Mouse (Mus musculus): ENCODE measurements around the gene Setd1a. TPM values are rescaled to one million over a fixed set of nuclear protein-coding genes. Genes with fewer than 3 reads are reported as not detected.
"Not testable (repeated sequence)": the region's sequence is repeated elsewhere in the genome, so short reads cannot be mapped to it uniquely, and the experiment has no call there.

Gene Setd1a
- total RNA-seq, 2 experiments from 2014 or later = 41.1 to 44.7 TPM

DNA sequence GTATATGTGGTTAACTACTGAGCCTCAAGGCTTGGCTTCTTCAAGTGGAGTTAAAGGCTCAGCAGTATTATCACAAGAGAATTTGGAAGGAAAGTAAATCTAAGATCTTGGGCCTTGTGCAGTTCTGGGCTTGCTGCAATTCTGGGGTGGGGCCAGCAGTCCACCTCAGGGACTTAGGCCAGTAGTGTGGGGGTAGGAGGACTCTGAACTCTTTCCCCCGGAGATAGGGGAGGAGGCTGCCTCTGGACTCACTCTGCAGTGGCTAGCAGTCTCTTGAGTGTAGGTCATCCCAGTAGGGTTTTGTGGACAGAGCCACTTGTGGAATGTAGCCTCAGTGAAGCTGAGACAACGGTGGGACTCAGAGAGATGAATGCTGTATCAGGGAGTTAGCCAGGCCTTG, 10.7 kb upstream of the Setd1a start:
- DNase-seq (ENCODE audit: low spot score in 2 of 2) = no peak

GRCm38 (mm10) chr7:127766851-127767609, 9.4 kb upstream of the Setd1a start:
- DNase-seq (ENCODE audit: low spot score in 2 of 2) = no peak

GRCm38 (mm10) chr7:127767671-127768345, 8.7 kb upstream of the Setd1a start:
- DNase-seq (ENCODE audit: low spot score in 2 of 2) = no peak

DNA sequence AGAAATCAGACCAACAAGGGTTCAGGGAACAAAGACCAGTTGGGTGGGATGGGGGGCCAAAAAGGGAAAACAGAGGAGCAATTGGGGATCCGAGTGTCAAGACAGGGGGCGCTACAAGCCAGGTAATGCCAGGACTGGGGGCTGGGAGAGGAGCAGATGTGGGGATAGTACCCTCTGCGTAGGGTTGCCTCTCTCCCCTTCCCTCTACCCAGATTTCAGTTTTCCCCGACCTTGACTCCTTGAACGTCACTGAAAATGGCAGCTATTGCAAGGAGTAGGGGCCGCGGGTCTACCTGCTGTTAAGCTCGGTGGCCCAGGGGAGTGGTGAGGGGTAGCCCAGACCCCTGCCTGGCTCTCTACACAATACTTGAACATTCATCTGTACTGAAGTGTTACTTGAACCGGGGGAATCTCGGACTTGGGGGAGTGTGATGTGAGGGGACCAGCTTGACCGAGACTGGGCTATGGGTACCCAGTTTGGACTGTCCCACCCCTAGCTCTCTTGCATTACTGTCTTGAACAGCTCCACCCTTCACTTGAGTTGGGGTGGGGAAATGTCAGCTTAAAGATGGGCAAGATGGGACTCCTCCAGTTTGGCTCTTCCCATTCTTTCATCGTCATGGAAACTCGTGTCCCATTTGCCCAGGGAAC, 8.0 kb upstream of the Setd1a start:
- DNase-seq (ENCODE audit: low spot score in 2 of 2) = no peak

DNA sequence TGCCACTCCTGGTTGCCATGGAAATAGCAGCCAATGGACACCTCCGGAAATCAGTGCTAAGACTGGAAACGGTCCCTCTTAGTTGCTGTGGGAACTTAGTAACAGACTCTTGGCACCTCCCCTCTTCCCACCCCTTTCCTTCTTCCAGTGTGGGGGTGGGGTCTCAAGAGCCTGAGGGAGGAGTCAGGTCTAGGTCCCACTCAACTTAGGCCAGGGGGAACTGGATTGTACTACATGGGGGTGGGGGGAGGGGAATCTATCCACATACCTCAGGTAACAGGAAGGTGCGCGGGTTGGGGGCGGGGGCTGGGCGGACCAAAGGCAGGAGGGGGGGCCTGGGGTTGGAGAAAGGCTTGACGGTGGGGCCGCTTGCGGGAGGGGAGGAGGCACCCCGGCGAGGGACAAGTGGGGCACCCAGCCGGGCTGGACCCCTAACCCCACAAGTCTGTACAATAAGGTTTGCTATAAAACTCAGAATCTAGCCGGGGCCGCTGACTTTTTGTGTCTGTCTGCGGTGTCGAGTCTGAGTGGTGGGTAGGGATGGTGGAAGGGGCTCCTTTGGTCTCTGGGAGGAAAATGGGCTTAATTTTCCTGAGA, 7.4 kb upstream of the Setd1a start:
- DNase-seq (ENCODE audit: low spot score in 2 of 2) = peak; percentile 94 to 96

DNA sequence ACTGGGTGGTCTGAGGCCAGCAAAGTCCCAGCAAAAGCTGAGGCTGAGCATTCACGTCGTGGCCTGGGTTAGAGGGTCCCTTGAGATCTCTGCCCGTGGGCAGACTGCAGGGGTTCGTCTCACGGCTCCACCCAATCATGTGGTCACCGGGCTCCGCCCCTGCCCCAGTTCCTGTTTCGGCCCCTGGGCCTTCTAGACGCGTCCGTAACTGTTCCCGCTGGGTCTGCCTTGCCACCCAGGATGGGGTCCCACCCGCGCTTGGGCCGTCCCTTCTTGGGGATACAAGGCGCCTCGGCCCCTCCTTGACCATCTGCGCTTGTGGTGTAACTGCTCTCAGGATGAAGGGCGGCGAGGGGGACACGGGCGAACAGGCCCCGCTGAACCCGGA, 6.8 kb upstream of the Setd1a start, which contains the start of gene Orai3:
Gene Orai3 (plus strand): TSS at position 165 of the 388 bp plus-strand sequence.
- peak; percentile 77 to 83 for DNase-seq (ENCODE audit: low spot score in 2 of 2)

DNA sequence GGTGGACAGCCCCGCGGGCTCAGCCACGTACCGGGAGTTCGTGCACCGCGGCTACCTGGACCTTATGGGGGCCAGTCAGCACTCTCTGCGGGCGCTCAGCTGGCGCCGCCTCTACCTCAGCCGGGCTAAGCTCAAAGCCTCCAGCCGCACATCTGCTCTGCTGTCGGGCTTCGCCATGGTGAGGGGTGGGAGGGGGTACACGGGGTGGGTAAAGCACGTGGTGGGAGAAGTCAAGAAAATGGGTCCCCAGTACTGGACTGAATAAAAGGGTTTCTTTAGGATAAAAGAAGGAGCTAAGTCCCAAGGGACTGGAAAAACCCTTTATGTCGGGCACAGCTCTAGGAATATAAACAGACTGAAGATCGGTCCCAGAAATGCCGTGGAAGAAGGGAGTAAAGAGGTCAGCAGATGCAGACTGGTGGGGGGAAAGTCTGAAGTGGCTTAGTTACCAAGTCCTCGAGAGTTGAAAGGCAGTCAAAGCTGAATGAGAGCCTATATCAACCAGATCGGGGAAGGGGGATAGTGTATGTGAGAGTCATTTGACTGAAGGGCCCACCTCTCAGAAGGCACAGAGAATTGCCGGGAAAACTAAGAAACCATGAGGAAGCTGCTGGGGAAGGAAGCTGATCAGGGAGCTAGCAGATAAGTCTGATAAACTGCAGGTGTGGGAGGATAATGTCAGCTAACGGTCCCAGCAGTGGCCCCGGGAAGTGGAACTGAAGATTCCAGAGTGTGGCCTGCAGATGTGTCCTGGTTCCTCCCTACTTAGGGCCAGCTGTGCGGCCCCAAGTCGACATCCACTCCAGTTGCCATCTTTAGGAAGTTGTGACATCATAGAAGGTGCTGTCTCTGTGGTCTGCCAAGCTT, 6.2 kb upstream of the Setd1a start:
- DNase-seq (ENCODE audit: low spot score in 2 of 2) = no peak

- DNase-seq (ENCODE audit: low spot score in 2 of 2) = peak in 1 of 2 experiments; percentile 67
Observed at GRCm38 (mm10) chr7:127771262-127771661, 5.2 kb upstream of the Setd1a start.

DNA sequence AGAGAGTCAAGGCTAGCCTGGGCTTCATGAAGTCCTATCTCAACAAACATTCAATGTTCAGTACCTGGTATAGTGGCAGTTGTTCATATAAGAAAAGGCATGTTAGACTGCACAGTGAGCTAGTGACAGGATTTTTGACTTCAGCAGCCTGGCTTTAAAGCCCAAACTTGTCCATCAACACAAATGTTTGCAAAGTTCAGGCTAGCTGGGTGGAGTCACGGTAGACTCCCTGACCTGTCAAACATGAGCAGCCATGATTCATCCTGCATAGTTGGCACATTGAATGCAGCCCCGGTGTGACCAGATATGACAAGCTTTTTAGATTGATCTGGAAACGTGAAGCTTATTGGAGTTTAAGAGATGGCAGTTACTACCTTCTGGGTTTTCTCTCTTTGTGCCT, 4.4 kb upstream of the Setd1a start:
- no peak for DNase-seq (ENCODE audit: low spot score in 2 of 2)

DNA sequence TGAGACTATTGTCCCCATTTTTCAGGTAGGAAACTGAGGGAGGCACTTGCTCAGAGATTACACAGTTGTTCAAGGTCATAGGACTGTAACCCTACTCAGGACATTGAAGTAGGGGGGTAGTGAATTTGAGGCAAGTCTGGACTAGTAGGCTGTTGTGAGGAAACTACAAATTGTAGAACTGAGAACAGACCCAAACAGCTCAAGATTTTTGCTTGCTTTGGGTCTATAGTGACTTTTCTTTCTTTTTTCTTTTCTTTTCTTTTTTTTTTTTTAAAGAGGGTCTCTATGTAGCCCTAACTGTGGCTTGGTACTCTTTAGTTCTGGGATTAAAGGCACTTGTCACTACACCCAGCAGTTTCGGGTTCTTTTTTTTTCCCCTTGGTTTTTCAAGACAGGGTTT, 3.9 kb upstream of the Setd1a start:
- DNase-seq (ENCODE audit: low spot score in 2 of 2) = no peak

GRCm38 (mm10) chr7:127773664-127774384, 2.6 kb upstream of the Setd1a start:
- DNase-seq (ENCODE audit: low spot score in 2 of 2) = peak; percentile 59 to 66

DNA sequence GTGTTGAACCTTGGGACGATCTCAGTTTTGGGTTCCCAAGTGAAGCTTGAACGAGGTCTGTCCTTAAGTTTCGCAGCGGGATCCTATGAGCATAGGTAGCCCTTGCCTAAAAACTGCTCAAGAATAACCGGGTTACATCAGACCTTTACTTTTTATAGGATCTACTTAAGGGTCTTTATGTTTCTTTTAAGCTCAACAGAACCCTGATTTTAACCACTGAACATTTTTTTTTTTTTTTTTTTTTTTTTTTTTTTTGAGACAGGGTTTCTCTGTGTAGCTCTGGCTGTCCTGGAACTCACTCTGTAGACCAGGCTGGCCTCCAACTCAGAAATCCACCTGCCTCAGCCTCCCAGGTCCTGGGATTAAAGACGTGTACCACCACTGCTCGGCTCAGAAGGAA, 633 bp upstream of the Setd1a start:
- DNase-seq (ENCODE audit: low spot score in 2 of 2) = not testable (repeated sequence)

GRCm38 (mm10) chr7:127776878-127777473, 506 bp downstream of the Setd1a start:
- DNase-seq (ENCODE audit: low spot score in 2 of 2) = peak; percentile 96

DNA sequence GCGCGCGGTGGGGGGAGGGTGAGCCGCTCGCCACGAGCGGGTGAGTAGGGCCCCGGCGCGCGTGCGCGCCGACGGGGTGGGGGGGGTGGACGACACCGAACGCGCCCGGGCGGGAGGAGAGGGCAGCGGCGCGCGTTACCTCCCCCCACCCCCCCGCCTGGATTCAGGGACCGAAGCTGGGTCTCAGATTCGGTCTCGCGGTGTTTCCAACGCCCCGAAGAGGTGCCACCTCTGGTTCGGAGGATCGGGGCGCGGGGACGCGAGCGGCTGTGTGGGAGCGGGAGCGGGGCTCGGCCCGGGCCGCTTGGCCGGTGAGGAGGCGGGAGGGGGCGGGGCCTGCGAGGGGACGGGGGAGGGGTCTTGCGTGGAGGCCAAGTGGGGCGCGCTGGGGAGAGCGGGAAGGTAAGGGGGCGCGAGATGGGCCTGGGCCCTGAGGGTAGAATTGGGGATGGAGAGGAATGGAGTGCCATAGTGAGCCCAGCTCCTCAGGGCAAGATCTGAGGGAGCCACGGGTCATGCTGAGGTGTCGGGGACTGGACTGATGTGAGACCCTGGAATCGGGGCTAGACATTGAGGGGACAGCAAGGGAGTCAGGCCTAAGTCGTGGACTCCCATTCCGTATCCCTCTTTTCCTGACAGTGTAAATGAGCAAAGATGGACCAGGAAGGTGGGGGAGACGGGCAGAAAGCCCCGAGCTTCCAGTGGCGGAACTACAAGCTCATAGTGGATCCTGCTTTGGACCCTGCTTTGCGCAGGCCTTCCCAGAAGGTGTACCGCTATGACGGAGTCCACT, 1.2 kb downstream of the Setd1a start:
- peak in 1 of 2 experiments; percentile 30 for DNase-seq (ENCODE audit: low spot score in 2 of 2)

- DNase-seq (ENCODE audit: low spot score in 2 of 2) = no peak
Observed at GRCm38 (mm10) chr7:127778350-127778749, 1.9 kb downstream of the Setd1a start.

DNA sequence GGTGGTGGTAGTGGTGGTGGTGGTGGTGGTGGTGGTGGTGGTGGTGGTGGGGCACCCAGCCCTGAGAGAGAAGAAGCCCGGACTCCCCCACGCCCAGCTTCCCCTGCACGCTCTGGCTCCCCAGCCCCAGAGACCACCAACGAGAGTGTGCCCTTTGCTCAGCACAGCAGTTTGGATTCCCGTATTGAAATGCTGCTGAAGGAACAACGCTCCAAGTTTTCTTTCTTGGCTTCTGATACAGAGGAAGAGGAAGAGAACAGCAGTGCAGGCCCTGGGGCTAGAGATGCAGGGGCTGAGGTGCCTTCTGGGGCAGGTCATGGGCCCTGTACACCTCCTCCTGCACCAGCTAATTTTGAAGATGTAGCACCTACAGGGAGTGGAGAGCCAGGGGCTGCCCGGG, 8.8 kb downstream of the Setd1a start, which contains the start of gene Gm49388:
Gene Gm49388 (plus strand): TSS at position 301 of the 400 bp plus-strand sequence.
- no peak for DNase-seq (ENCODE audit: low spot score in 2 of 2)

GRCm38 (mm10) chr7:127797076-127797845, 20.8 kb downstream of the Setd1a start:
- no peak for DNase-seq (ENCODE audit: low spot score in 2 of 2)

DNA sequence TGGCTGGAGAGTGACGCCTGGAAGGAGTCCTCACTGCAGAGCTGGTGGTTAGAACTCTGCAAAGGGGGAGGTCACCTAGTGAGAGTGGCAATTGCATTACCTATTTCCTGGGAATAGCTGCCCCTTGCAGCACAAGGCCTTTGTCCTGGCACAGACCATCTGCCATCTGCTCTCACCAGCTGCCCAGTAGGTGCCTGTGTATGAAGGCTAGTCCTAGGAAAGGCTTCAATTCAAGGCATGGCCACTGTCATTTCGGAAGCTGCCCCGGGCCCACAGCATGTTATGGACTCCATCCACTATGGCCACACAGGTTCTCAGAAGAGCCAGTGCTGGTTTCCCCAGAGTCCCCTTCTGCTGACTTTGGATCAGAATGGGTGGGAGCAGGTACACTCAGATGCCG, 22.1 kb downstream of the Setd1a start:
- DNase-seq (ENCODE audit: low spot score in 2 of 2) = no peak
